Mouse (Mus musculus): Measurements from ENCODE around the gene Pars2. TPM values are rescaled to one million over a fixed set of nuclear protein-coding genes. Genes with fewer than 3 reads are reported as not detected.

Pars2 gene
- total RNA-seq, 2 experiments from 2014 or later: 6.0 to 8.7 TPM

GRCm38 (mm10) chr4:106703956-106704355 is 53.1 kb downstream of the Pars2 start:
- no peak for DNase-seq

GRCm38 (mm10) chr4:106704416-106704815 is 53.5 kb downstream of the Pars2 start:
- DNase-seq: no peak

Other genes starting within 250 kb of the Pars2 start
- gene Pcsk9, start 186.7 kb upstream of the Pars2 start, total RNA-seq (2021): 1 to 10 TPM in 1 of 2 experiments, under 1 TPM in 1; 0.94 to 1.1 TPM
- not detected for gene Bsnd, start 158.8 kb upstream of the Pars2 start, total RNA-seq (2021)
- gene Dhcr24, start 90.0 kb upstream of the Pars2 start, total RNA-seq (2021): 10 to 100 TPM; 54.2 to 88.2 TPM
- not detected for gene Lexm, start 33.8 kb upstream of the Pars2 start, total RNA-seq (2021)
- gene Ttc22, start 28.6 kb upstream of the Pars2 start, total RNA-seq (2021): under 1 TPM; 0.09 to 0.18 TPM
- gene Ttc4, start 27.9 kb downstream of the Pars2 start, total RNA-seq (2021): 10 to 100 TPM; 23.1 to 27.2 TPM
- gene Mroh7, start 79.9 kb downstream of the Pars2 start, total RNA-seq (2021): 1 to 10 TPM in 1 of 2 experiments, under 1 TPM in 1; 0.48 to 1.1 TPM
- under 1 TPM; 0.27 to 0.30 TPM for gene Fam151a, start 82.8 kb downstream of the Pars2 start, total RNA-seq (2021)
- 10 to 100 TPM; 35.1 to 37.9 TPM for gene Acot11, start 153.9 kb downstream of the Pars2 start, total RNA-seq (2021)